Mouse (Mus musculus) layer of hippocampus, postnatal 14 days (tissue): Measurements from ENCODE around the gene Stxbp6. TPM values are rescaled to one million over a fixed set of nuclear protein-coding genes. Genes with fewer than 3 reads are reported as not detected.

Experiments used
- DNase-seq, 2 experiments: peaks; one replicate each; pipeline ENCODE4 v3.0.0; 2021 to 2022; ENCODE audit warnings: low spot score in 2 of 2, mixed read lengths in 1 of 2
- total RNA-seq, 2 experiments: library from RNA; stranded (reverse); gene quantifications; 2 replicates each; pipeline ENCODE4 v1.2.3; 2021

The Stxbp6 gene
- total RNA-seq, 2 experiments from 2014 or later, result 45.5 to 54.8 TPM

GRCm38 (mm10) chr12:44835879-44836467 is 238.5 kb downstream of the Stxbp6 start:
- DNase-seq, result no peak

- DNase-seq, result no peak
Measured at GRCm38 (mm10) chr12:44811895-44812294, 262.6 kb downstream of the Stxbp6 start.

GRCm38 (mm10) chr12:44804213-44804612 is 270.3 kb downstream of the Stxbp6 start:
- peak; percentile 4 to 48 for DNase-seq
